8 mouse cellular contexts compared by ENCODE assay signal in genomic region chr11:116221931-116222739, GRCm38 (mm10). TPM values are rescaled to one million over a fixed set of nuclear protein-coding genes. Genes with fewer than 3 reads are reported as not detected.
DNase-seq lines count a peak whose midpoint lies in the region; ATAC-seq and TF ChIP-seq lines count a peak whose summit lies in the region.

No protein-coding gene starts in this region.

- H3K4me3 ChIP-seq in hindbrain, postnatal 0 days (ENCODE audit: low read length), result peak overlapping the region; percentile 23
- H3K4me3 ChIP-seq in midbrain, embryonic 16.5 days (ENCODE audit: low read depth, low read length), result peak overlapping the region; percentile 30

- peak overlapping the region; percentile 52 for H3K4me2 ChIP-seq in hindbrain, postnatal 0 days (ENCODE audit: low read depth, low read length)
- H3K4me2 ChIP-seq in midbrain, embryonic 16.5 days (ENCODE audit: low read length), result peak overlapping the region; percentile 48

- no peak for ATAC-seq in hindbrain, postnatal 0 days
- ATAC-seq in midbrain, embryonic 16.5 days, result no peak

- TF ChIP-seq CTCF in hindbrain, postnatal 0 days (IDR thresholded peaks at IDR 0.05; ENCODE audit: low read depth), result peak; percentile 22; the same call in 1 of the 2 replicates

- no peaks in the 10 kb centered on the region for H3K9me3 ChIP-seq in hindbrain, postnatal 0 days (ENCODE audit: low read length)
- H3K9me3 ChIP-seq in midbrain, embryonic 16.5 days (replicated peaks; ENCODE audit: control insufficient read depth, low read length, poor library complexity, severe bottlenecking), result peaks cover 5% of the 10 kb centered on the region; the same call in 1 of the 2 replicates

- no peak overlapping the region; the same call in 1 of the 2 replicates for H3K9ac ChIP-seq in hindbrain, postnatal 0 days (replicated peaks; ENCODE audit: low read length)
- H3K9ac ChIP-seq in midbrain, embryonic 16.5 days (ENCODE audit: low read depth, low read length), result 0 out of 2 replicates have a peak overlapping the region, but pooled peaks have one; percentile 38

- WGBS in hindbrain, postnatal 0 days, result 15% methylated on average over 53 of the region's 53 CpGs
- WGBS in midbrain, embryonic 16.5 days, result 8% methylated on average over 53 of the region's 53 CpGs

- H3K27ac ChIP-seq in hindbrain, postnatal 0 days, result peak overlapping the region; percentile 7; the same call in 1 of the 2 replicates
- no peak overlapping the region for H3K27ac ChIP-seq in midbrain, embryonic 16.5 days (ENCODE audit: low read length)

- peak; percentile 28 to 67 for DNase-seq in adrenal gland, adult (ENCODE audit: inconsistent age in 2 of 2, low spot score in 1 of 2)
- DNase-seq in adrenal gland, adult 18-20 months (ENCODE audit: low spot score in 2 of 2), result no peak
- peak; percentile 26 for DNase-seq in right cerebral cortex, postnatal 25 days
- no peak for DNase-seq in right cerebral cortex, postnatal 36 days (ENCODE audit: low spot score in 2 of 2)
- DNase-seq in hindbrain, postnatal 0 days (ENCODE audit: low spot score), result peak; percentile 25
- no peak for DNase-seq in urinary bladder, postnatal 36 days (ENCODE audit: low spot score in 2 of 2)
- no peak for DNase-seq in urinary bladder, postnatal 14 days (ENCODE audit: low spot score)

- no peaks in the 10 kb centered on the region for H3K36me3 ChIP-seq in hindbrain, postnatal 0 days (ENCODE audit: insufficient read depth, low read length)
- H3K36me3 ChIP-seq in midbrain, embryonic 16.5 days (ENCODE audit: control insufficient read depth, insufficient read depth, low read length), result no peaks in the 10 kb centered on the region

- peaks cover 5% of the 10 kb centered on the region; the same call in 1 of the 2 replicates for H3K4me1 ChIP-seq in hindbrain, postnatal 0 days (ENCODE audit: insufficient read depth, low read length)
- H3K4me1 ChIP-seq in midbrain, embryonic 16.5 days (ENCODE audit: control insufficient read depth, insufficient read depth, low read length), result peaks cover 7% of the 10 kb centered on the region; the same call in 1 of the 2 replicates

- H3K27me3 ChIP-seq in hindbrain, postnatal 0 days (ENCODE audit: insufficient read depth, low read length), result peaks cover 25% of the 10 kb centered on the region; the same call in 1 of the 2 replicates
- H3K27me3 ChIP-seq in midbrain, embryonic 16.5 days (ENCODE audit: control insufficient read depth, insufficient read depth, low read depth, low read length), result peaks cover 37% of the 10 kb centered on the region

RNA-seq across cellular contexts. Expression of gene Evpl, which starts 15.7 kb away (rescaled TPM):
- 1 to 10 TPM in 1 of 2 experiments, under 1 TPM in 1; 0.56 to 1.0 TPM for total RNA-seq in adrenal gland, adult 18-20 months (2021)
- 2.8 and 2.9 TPM in 2 replicates for total RNA-seq in hindbrain, postnatal 0 days (2014; rRNA removed)
- 1.6 TPM in 2 replicates for polyA plus RNA-seq in hindbrain, postnatal 0 days (2015; fragmentation: Nextera tagmentation; extraction: Ambion mirVana)
- 0.88 and 1.3 TPM in 2 replicates for polyA plus RNA-seq in midbrain, embryonic 16.5 days (2015; fragmentation: Nextera tagmentation; extraction: Ambion mirVana)

RNA-seq across cellular contexts. Expression of gene Acox1, which starts 23.3 kb away (rescaled TPM):
- total RNA-seq in adrenal gland, adult 18-20 months (2021), result 100 to 1,000 TPM; 208 to 244 TPM
- total RNA-seq in hindbrain, postnatal 0 days (2014; rRNA removed), result 109 and 112 TPM in 2 replicates
- polyA plus RNA-seq in hindbrain, postnatal 0 days (2015; fragmentation: Nextera tagmentation; extraction: Ambion mirVana), result 63.4 and 65.0 TPM in 2 replicates
- 64.0 and 71.5 TPM in 2 replicates for polyA plus RNA-seq in midbrain, embryonic 16.5 days (2015; fragmentation: Nextera tagmentation; extraction: Ambion mirVana)

RNA-seq across cellular contexts. Expression of gene Ten1, which starts 23.5 kb away (rescaled TPM):
- total RNA-seq in adrenal gland, adult 18-20 months (2021), result 10 to 100 TPM; 17.3 to 20.7 TPM
- total RNA-seq in hindbrain, postnatal 0 days (2014; rRNA removed), result 66.6 and 74.8 TPM in 2 replicates
- polyA plus RNA-seq in hindbrain, postnatal 0 days (2015; fragmentation: Nextera tagmentation; extraction: Ambion mirVana), result 101 and 110 TPM in 2 replicates
- polyA plus RNA-seq in midbrain, embryonic 16.5 days (2015; fragmentation: Nextera tagmentation; extraction: Ambion mirVana), result 82.0 and 82.5 TPM in 2 replicates

RNA-seq across cellular contexts. Expression of gene Srp68, which starts 51.9 kb away (rescaled TPM):
- total RNA-seq in adrenal gland, adult 18-20 months (2021), result 10 to 100 TPM; 72.8 to 75.2 TPM
- 18.3 and 22.5 TPM in 2 replicates for total RNA-seq in hindbrain, postnatal 0 days (2014; rRNA removed)
- polyA plus RNA-seq in hindbrain, postnatal 0 days (2015; fragmentation: Nextera tagmentation; extraction: Ambion mirVana), result 50.4 and 50.8 TPM in 2 replicates
- polyA plus RNA-seq in midbrain, embryonic 16.5 days (2015; fragmentation: Nextera tagmentation; extraction: Ambion mirVana), result 58.2 and 59.2 TPM in 2 replicates

RNA-seq across cellular contexts. Expression of gene Fbf1, which starts 54.2 kb away (rescaled TPM):
- total RNA-seq in adrenal gland, adult 18-20 months (2021), result 10 to 100 TPM; 30.9 to 42.1 TPM
- 68.1 and 73.5 TPM in 2 replicates for total RNA-seq in hindbrain, postnatal 0 days (2014; rRNA removed)
- polyA plus RNA-seq in hindbrain, postnatal 0 days (2015; fragmentation: Nextera tagmentation; extraction: Ambion mirVana), result 33.8 and 35.3 TPM in 2 replicates
- polyA plus RNA-seq in midbrain, embryonic 16.5 days (2015; fragmentation: Nextera tagmentation; extraction: Ambion mirVana), result 69.4 and 77.1 TPM in 2 replicates

Comparison
In these comparisons a context has a peak if more than half of its experiments do, and no peak if none do; other contexts are left out.
1. DNase-seq: peak in adrenal gland, adult (2 of 2), right cerebral cortex, postnatal 25 days (single experiment) and hindbrain, postnatal 0 days (single experiment); none in adrenal gland, adult 18-20 months (0 of 2), right cerebral cortex, postnatal 36 days (0 of 2), urinary bladder, postnatal 36 days (0 of 2) and urinary bladder, postnatal 14 days (single experiment).